Mouse (Mus musculus): ENCODE measurements at regions not wholly inside any gene's neighbourhood (a gene's known extent, or its start where the extent isn't known, plus 50 kb on each side); places are given as distances from the start of the nearest gene placed in this dataset.

DNA sequence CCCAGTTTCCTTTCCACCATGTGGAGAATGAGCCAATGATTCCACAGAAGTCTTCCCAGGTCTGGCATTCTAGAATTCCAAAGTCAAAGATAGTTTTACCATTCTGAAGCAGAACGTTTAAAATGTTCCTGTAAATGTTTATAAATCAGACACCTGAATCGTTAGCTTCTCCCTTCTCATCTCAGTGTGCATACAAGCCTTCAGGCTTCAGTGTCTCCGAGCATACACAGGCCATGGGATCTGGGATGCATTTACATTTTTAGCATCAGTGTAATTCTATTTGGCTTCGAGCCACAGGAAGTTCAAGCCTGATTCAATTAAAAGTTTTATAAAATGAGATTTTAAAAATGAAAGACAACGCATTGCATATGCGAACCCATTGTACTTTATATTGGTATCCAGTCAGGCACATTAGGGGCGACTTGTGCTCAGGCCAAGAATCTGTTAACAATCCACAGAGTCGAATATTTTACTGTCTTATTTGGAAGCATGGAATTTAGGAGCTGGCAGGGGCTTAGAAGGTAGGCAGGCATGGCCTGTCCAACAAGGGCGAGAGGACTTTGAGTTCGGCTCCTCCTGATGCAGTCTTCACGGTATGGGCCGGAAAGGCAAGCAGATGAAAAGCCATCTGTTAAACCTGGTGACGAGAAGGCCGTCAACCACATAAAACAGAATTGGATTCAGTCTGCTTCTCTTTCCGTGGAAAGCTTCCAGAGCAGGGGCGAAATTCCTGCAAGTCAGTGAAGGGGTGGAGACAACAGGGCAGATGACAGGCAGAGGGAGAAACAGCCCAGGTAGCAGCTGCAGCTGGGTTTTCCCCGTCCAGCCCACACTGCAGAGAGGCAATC, 63.7 kb upstream of the Sipa1l1 start:
- Histone ChIP-seq H3K9me3 (ENCODE audit: low read length) (peaks cover 9% of the 10 kb centered on the region; the same call in 1 of the 2 replicates), H3K27me3 (ENCODE audit: insufficient read depth, low read length) (no peaks in the 10 kb centered on the region), H3K4me2 (replicated peaks; ENCODE audit: low read depth, low read length) (no peak overlapping the region), H3K9ac (replicated peaks; ENCODE audit: low read length) (no peak overlapping the region), H3K4me3 (ENCODE audit: low read length) (no peak overlapping the region), H3K36me3 (ENCODE audit: insufficient read depth, low read length) (no peaks in the 10 kb centered on the region), H3K27ac (ENCODE audit: low read length) (no peak overlapping the region; the same call in 1 of the 2 replicates), H3K4me1 (ENCODE audit: insufficient read depth, low read length) (peaks cover 10% of the 10 kb centered on the region)
- 50% methylated on average over 17 of the region's 17 CpGs for WGBS
- no peak for ATAC-seq (ENCODE audit: low FRiP score, low TSS enrichment)

DNA sequence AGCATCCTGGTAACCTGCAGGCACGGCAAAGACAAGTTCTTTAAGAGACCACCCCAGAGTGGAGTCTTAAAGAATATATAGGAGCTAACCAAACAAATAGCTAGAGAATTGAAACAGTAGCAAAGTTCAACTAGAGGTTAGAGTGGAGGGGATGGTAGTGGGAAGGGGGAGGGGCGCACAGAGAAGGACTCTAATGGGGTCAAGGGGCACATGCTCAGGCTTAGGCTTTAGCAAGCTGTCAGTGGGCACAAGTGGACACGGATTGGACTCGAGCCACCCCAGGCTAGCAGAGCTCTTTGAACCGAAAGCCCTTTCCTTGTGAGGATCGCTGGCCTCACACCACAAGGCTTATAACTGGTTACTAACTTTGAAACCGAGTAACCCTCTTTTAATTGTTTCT, 53.4 kb upstream of the Sipa1l1 start:
- Histone ChIP-seq H3K4me3 (ENCODE audit: low read length) (no peak overlapping the region), H3K4me1 (ENCODE audit: insufficient read depth, low read length) (0 out of 2 replicates have a peak, but pooled peaks cover 3% of the 10 kb centered on the region)
- 53% methylated on average over 7 of the region's 7 CpGs for WGBS

More for the DNA sequence above, 53.4 kb upstream of the Sipa1l1 start:
- Histone ChIP-seq H3K9me3 (ENCODE audit: low read length) (peaks cover 4% of the 10 kb centered on the region; the same call in 1 of the 2 replicates), H3K36me3 (ENCODE audit: insufficient read depth, low read length) (no peaks in the 10 kb centered on the region), H3K27me3 (ENCODE audit: insufficient read depth, low read length) (no peaks in the 10 kb centered on the region), H3K27ac (ENCODE audit: low read length) (no peak overlapping the region), H3K9ac (replicated peaks; ENCODE audit: low read length) (no peak overlapping the region), H3K4me2 (replicated peaks; ENCODE audit: low read depth, low read length) (no peak overlapping the region)
- no peak for ATAC-seq (ENCODE audit: low FRiP score, low TSS enrichment)
